Mouse (Mus musculus): ENCODE results near the gene Snrpa. TPM values are rescaled to one million over a fixed set of nuclear protein-coding genes. Genes with fewer than 3 reads are reported as not detected.

The Snrpa gene
- polyA plus RNA-seq, 1 experiment from 2014 or later = 155 TPM

GRCm38 (mm10) chr7:27179217-27179918 is 16.7 kb downstream of the Snrpa start:
- Histone ChIP-seq H3K27me3 (replicated peaks) (no peaks in the 10 kb centered on the region), H3K27ac (ENCODE audit: poor library complexity, severe bottlenecking) (peak overlapping the region; percentile 63), H3K9me3 (replicated peaks) (no peaks in the 10 kb centered on the region), H3K4me2 (peak overlapping the region; percentile 63), H3K4me3 (peak overlapping the region; percentile 63), H3K9ac (peak overlapping the region; percentile 26; the same call in 1 of the 2 replicates), H3K4me1 (replicated peaks) (peaks cover 12% of the 10 kb centered on the region), H3K36me3 (peaks cover 31% of the 10 kb centered on the region)
- 45% methylated on average over 16 of the region's 16 CpGs for WGBS
- ATAC-seq (ENCODE audit: insufficient number of reproducible peaks, low FRiP score) = no peak

- Histone ChIP-seq H3K9ac (peak within 1 kb of the TSS; percentile 57), H3K27ac (ENCODE audit: poor library complexity, severe bottlenecking) (peak within 1 kb of the TSS; percentile 83), H3K4me3 (peak within 1 kb of the TSS; percentile 63), H3K9me3 (replicated peaks) (no peaks in the 10 kb centered on the region), H3K36me3 (peaks cover 33% of the 10 kb centered on the region), H3K27me3 (replicated peaks) (no peaks in the 10 kb centered on the region), H3K4me2 (peak within 1 kb of the TSS; percentile 64), H3K4me1 (replicated peaks) (peaks cover 12% of the 10 kb centered on the region)
- ATAC-seq (ENCODE audit: insufficient number of reproducible peaks, low FRiP score) = peak; percentile 98
- under 1% methylated on average over 53 of the region's 53 CpGs for WGBS
These were observed 17.5 kb downstream of the Snrpa start, which contains the start of gene Rab4b for GRCm38 (mm10) chr7:27178324-27179216. Rab4b (minus strand) TSS chr7:27178896.

- Histone ChIP-seq H3K27me3 (replicated peaks) (no peaks in the 10 kb centered on the region), H3K9ac (peak overlapping the region; percentile 57), H3K4me2 (peak overlapping the region; percentile 64), H3K4me3 (peak overlapping the region; percentile 63), H3K36me3 (peaks cover 34% of the 10 kb centered on the region), H3K9me3 (replicated peaks) (no peaks in the 10 kb centered on the region), H3K4me1 (replicated peaks) (peaks cover 12% of the 10 kb centered on the region), H3K27ac (ENCODE audit: poor library complexity, severe bottlenecking) (peak overlapping the region; percentile 83)
- 23% methylated on average over 4 of the region's 4 CpGs for WGBS
- no peak for ATAC-seq (ENCODE audit: insufficient number of reproducible peaks, low FRiP score)
These were observed 18.1 kb downstream of the Snrpa start for GRCm38 (mm10) chr7:27177942-27178323.

DNA sequence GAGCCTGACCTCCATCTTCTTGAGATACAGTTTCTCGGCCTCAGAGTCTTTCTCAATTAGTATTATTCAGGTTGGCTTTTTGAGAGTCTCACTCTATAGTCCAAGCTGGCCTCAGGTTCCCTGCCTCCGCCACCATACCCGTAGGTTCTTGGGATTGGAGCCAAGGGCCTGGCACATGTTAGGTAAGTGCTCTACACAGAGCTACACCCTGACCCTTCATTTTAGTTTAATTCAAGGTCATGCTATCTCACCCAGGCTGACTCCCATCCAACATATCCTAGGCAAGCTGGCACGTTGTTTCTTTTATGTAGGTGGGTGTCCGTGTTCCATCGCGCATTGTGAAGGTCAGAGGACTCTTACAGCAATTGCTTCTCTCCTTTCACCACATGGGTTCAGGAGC is 21.2 kb downstream of the Snrpa start:
- Histone ChIP-seq H3K4me1 (replicated peaks) (peaks cover 12% of the 10 kb centered on the region), H3K27me3 (replicated peaks) (no peaks in the 10 kb centered on the region), H3K4me3 (no peak overlapping the region), H3K36me3 (peaks cover 57% of the 10 kb centered on the region), H3K9ac (no peak overlapping the region), H3K27ac (ENCODE audit: poor library complexity, severe bottlenecking) (no peak overlapping the region), H3K9me3 (replicated peaks) (no peaks in the 10 kb centered on the region), H3K4me2 (no peak overlapping the region)
- ATAC-seq (ENCODE audit: insufficient number of reproducible peaks, low FRiP score) = no peak
- WGBS = 92% methylated on average over 7 of the region's 7 CpGs

DNA sequence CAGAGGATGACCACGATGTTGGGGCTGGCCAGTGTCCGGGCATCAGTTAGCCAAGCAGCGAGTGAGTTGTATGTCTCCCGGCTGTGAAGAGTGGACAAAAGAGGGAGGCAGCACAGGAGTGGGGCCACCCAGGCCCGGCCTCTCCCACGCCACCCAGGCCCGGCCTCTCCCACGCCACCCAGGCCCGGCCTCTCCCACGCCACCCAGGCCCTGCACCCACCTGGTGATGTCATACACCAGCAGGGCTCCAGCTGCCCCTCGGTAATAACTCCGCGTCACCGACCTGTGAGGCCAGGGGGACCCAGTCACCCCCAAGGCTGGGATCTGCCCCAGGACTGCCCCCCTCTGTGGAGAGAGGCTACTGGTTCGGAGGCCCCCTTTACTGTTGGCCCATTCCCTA is 21.6 kb downstream of the Snrpa start:
- Histone ChIP-seq H3K27ac (ENCODE audit: poor library complexity, severe bottlenecking) (no peak overlapping the region), H3K4me1 (replicated peaks) (peaks cover 8% of the 10 kb centered on the region), H3K9me3 (replicated peaks) (no peaks in the 10 kb centered on the region), H3K4me3 (no peak overlapping the region), H3K4me2 (no peak overlapping the region), H3K36me3 (peaks cover 57% of the 10 kb centered on the region), H3K27me3 (replicated peaks) (no peaks in the 10 kb centered on the region), H3K9ac (no peak overlapping the region)
- no peak for ATAC-seq (ENCODE audit: insufficient number of reproducible peaks, low FRiP score)
- 90% methylated on average over 15 of the region's 15 CpGs for WGBS

DNA sequence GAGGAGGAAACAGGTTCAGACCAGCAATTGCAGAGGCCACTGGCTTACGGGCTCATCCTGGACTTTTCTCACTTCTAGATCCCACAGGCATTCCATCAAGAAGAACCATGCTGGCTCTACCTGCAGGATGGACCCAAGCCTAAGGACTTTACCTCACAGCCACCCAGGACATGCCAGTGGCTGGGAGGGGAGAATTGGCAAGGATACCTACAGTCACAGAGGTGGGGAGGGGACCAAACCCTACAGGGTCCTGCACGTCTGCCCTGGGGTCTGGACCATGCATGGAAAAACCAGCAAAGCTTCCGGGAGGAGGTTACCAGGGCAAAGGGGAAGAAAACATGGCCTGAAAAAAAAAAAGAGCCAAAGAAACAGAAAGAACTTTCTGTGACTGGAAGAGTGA is 25.1 kb downstream of the Snrpa start:
- Histone ChIP-seq H3K9me3 (replicated peaks) (no peaks in the 10 kb centered on the region), H3K27ac (ENCODE audit: poor library complexity, severe bottlenecking) (no peak overlapping the region), H3K27me3 (replicated peaks) (no peaks in the 10 kb centered on the region), H3K4me3 (no peak overlapping the region), H3K9ac (no peak overlapping the region), H3K4me2 (no peak overlapping the region), H3K36me3 (peaks cover 59% of the 10 kb centered on the region), H3K4me1 (replicated peaks) (peaks cover 7% of the 10 kb centered on the region)
- ATAC-seq (ENCODE audit: insufficient number of reproducible peaks, low FRiP score) = no peak
- 85% methylated on average over 3 of the region's 3 CpGs for WGBS

- Histone ChIP-seq H3K4me2 (no peak overlapping the region), H3K9ac (no peak overlapping the region), H3K4me1 (replicated peaks) (peaks cover 31% of the 10 kb centered on the region), H3K27ac (ENCODE audit: poor library complexity, severe bottlenecking) (no peak overlapping the region), H3K4me3 (no peak overlapping the region), H3K27me3 (replicated peaks) (no peaks in the 10 kb centered on the region), H3K36me3 (peaks cover 50% of the 10 kb centered on the region), H3K9me3 (replicated peaks) (no peaks in the 10 kb centered on the region)
- ATAC-seq (ENCODE audit: insufficient number of reproducible peaks, low FRiP score) = no peak
- WGBS = 94% methylated on average over 5 of the region's 5 CpGs
These were observed 27.7 kb downstream of the Snrpa start for GRCm38 (mm10) chr7:27168371-27168770.

DNA sequence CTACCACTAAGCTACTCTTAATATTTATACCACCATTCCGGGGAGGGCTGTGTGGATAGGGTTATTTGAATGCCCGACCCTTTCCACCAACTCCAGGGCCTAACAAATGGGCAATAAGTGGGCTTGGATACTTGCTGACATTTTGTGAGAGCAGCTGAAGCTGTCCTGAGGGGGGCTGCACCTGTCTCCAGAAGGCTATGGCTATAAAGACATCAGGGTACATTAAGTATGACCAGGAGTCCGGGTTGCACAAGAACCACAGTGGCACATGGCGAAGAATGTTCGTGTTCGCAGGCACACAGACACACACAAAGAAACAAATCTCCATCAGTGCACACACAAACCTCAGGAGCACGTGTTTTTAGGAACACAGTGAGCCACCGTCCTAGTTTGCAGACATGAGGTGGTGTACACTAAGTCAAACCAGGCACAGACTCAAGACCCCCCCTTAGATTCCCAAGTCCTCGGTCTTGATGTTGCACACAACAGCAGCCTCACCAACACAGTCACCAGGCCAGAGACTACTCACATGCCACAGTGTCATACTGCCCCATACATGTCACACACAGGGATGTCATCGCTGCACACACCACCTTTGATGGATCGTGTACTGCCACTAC is 28.5 kb downstream of the Snrpa start:
- H3K4me1 ChIP-seq (replicated peaks) = peaks cover 39% of the 10 kb centered on the region
- H3K27me3 ChIP-seq (replicated peaks) = no peaks in the 10 kb centered on the region
- peak overlapping the region; percentile 84 for H3K4me2 ChIP-seq
- H3K4me3 ChIP-seq = peak overlapping the region; percentile 87
- H3K27ac ChIP-seq (ENCODE audit: poor library complexity, severe bottlenecking) = peak overlapping the region; percentile 99
- WGBS = 74% methylated on average over 11 of the region's 11 CpGs
- no peaks in the 10 kb centered on the region for H3K9me3 ChIP-seq (replicated peaks)
- no peak for ATAC-seq (ENCODE audit: insufficient number of reproducible peaks, low FRiP score)
- peaks cover 49% of the 10 kb centered on the region for H3K36me3 ChIP-seq
- H3K9ac ChIP-seq = peak overlapping the region; percentile 90

DNA sequence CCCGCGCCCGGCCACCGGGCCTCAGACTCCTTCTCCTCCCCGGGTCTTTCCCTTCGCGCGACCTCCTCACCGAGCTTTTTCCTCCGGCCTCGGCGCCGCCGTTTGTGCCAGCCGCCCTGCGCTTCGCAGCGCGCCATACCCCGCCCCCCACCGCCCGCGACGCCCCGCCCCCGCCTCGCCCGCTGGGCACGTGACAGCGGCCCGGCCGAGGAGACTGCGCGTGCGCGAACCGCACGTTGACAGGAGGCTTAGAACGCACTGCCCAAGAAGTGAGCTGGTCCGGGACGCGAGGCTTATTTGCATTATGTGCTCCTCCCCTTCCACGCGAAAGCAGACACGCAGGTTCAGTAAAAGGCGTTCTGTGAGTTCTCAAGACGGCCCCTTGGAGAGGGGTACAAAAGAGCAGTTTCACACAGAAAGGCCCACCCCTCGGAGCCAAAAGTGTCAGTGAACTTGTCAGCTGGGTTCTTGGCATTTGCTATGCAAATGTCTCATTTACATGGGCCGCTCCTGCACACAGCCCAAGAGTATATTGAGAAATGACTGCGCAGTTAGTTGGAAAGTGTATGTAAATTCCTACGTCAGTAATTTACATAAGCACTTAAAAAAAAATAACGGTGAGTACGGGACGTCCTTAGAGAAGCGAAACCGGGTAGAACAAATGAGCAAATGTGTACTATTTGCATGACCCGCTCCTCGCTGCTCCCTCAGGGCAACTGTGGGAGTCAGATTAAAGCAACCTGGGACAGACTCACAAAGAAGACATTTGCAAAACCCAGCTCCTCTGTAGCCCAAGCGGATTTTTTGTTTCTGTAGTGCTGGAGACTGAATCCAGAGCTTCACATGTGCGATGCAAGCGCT is 29.2 kb downstream of the Snrpa start, which contains the start of gene Egln2:
TSS of gene Egln2 (minus strand) at position 189 of the 861 bp plus-strand sequence.
- H3K27ac ChIP-seq (ENCODE audit: poor library complexity, severe bottlenecking) = peak within 1 kb of the TSS; percentile 99
- peaks cover 47% of the 10 kb centered on the region for H3K4me1 ChIP-seq (replicated peaks)
- peaks cover 49% of the 10 kb centered on the region for H3K36me3 ChIP-seq
- H3K9ac ChIP-seq = peak within 1 kb of the TSS; percentile 90
- no peaks in the 10 kb centered on the region for H3K9me3 ChIP-seq (replicated peaks)
- peak within 1 kb of the TSS; percentile 87 for H3K4me3 ChIP-seq
- peak; percentile 91 for ATAC-seq (ENCODE audit: insufficient number of reproducible peaks, low FRiP score)
- WGBS = 1% methylated on average over 47 of the region's 61 CpGs
- H3K27me3 ChIP-seq (replicated peaks) = no peaks in the 10 kb centered on the region
- H3K4me2 ChIP-seq = peak within 1 kb of the TSS; percentile 84

DNA sequence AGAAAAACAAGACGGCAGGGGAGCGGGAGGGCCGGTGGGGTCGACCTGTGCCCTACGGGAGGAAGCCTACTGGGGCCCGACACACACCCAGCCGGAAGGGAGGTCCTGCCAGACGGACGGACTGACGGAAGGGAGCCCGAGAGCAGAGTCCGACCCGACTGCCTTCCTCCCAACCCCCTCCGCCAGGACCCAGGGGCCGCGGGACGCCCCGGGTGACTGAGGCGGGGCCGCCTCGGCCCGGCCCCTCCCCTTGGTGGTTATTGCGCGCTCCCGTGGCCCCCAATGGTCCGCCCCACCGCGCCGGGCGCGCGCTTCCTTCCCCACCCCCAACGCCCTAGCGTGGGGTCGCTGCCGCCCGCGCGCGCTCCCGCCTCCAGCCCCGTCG is 29.9 kb downstream of the Snrpa start:
- H3K4me1 ChIP-seq (replicated peaks) = peaks cover 53% of the 10 kb centered on the region
- peak overlapping the region; percentile 99 for H3K27ac ChIP-seq (ENCODE audit: poor library complexity, severe bottlenecking)
- no peaks in the 10 kb centered on the region for H3K27me3 ChIP-seq (replicated peaks)
- peak overlapping the region; percentile 90 for H3K9ac ChIP-seq
- ATAC-seq (ENCODE audit: insufficient number of reproducible peaks, low FRiP score) = peak; percentile 87
- H3K4me2 ChIP-seq = peak overlapping the region; percentile 84
- H3K36me3 ChIP-seq = peaks cover 47% of the 10 kb centered on the region
- WGBS = under 1% methylated on average over 29 of the region's 43 CpGs
- peak overlapping the region; percentile 87 for H3K4me3 ChIP-seq
- no peaks in the 10 kb centered on the region for H3K9me3 ChIP-seq (replicated peaks)
